Mouse (Mus musculus): Measurements from ENCODE around the gene Zfp64. TPM values are rescaled to one million over a fixed set of nuclear protein-coding genes. Genes with fewer than 3 reads are reported as not detected.

The Zfp64 gene
- total RNA-seq, 2 experiments from 2014 or later = 8.8 to 13.8 TPM

- peak; percentile 52 for ATAC-seq (ENCODE audit: poor library complexity, severe bottlenecking)
Observed at GRCm38 (mm10) chr2:168902634-168903033, 52.8 kb downstream of the Zfp64 start.

GRCm38 (mm10) chr2:168897906-168898305 lies 57.5 kb downstream of the Zfp64 start:
- ATAC-seq (ENCODE audit: poor library complexity, severe bottlenecking) = no peak

- no peak for ATAC-seq (ENCODE audit: poor library complexity, severe bottlenecking)
Observed at GRCm38 (mm10) chr2:168895531-168895930, 59.9 kb downstream of the Zfp64 start.

GRCm38 (mm10) chr2:168894738-168895137 lies 60.6 kb downstream of the Zfp64 start:
- ATAC-seq (ENCODE audit: poor library complexity, severe bottlenecking) = no peak

GRCm38 (mm10) chr2:168892057-168892456 lies 63.3 kb downstream of the Zfp64 start:
- no peak for ATAC-seq (ENCODE audit: poor library complexity, severe bottlenecking)

GRCm38 (mm10) chr2:168884641-168885040 lies 70.7 kb downstream of the Zfp64 start:
- ATAC-seq (ENCODE audit: poor library complexity, severe bottlenecking) = peak; percentile 94

GRCm38 (mm10) chr2:168882997-168883396 lies 72.4 kb downstream of the Zfp64 start:
- peak; percentile 69 for ATAC-seq (ENCODE audit: poor library complexity, severe bottlenecking)

GRCm38 (mm10) chr2:168881927-168882326 lies 73.5 kb downstream of the Zfp64 start:
- no peak for ATAC-seq (ENCODE audit: poor library complexity, severe bottlenecking)

- no peak for ATAC-seq (ENCODE audit: poor library complexity, severe bottlenecking)
Observed at GRCm38 (mm10) chr2:168879573-168879972, 75.8 kb downstream of the Zfp64 start.

- ATAC-seq (ENCODE audit: poor library complexity, severe bottlenecking) = no peak
Observed at GRCm38 (mm10) chr2:168878708-168879107, 76.7 kb downstream of the Zfp64 start.

GRCm38 (mm10) chr2:168878158-168878557 lies 77.2 kb downstream of the Zfp64 start:
- no peak for ATAC-seq (ENCODE audit: poor library complexity, severe bottlenecking)

GRCm38 (mm10) chr2:168876631-168877030 lies 78.8 kb downstream of the Zfp64 start:
- ATAC-seq (ENCODE audit: poor library complexity, severe bottlenecking) = no peak

- ATAC-seq (ENCODE audit: poor library complexity, severe bottlenecking) = no peak
Observed at GRCm38 (mm10) chr2:168874498-168874897, 80.9 kb downstream of the Zfp64 start.

GRCm38 (mm10) chr2:168871767-168872511 lies 83.4 kb downstream of the Zfp64 start:
- ATAC-seq (ENCODE audit: poor library complexity, severe bottlenecking) = no peak

- no peak for ATAC-seq (ENCODE audit: poor library complexity, severe bottlenecking)
Observed at GRCm38 (mm10) chr2:168870480-168870879, 84.9 kb downstream of the Zfp64 start.

GRCm38 (mm10) chr2:168866942-168867341 lies 88.4 kb downstream of the Zfp64 start:
- no peak for ATAC-seq (ENCODE audit: poor library complexity, severe bottlenecking)

- ATAC-seq (ENCODE audit: poor library complexity, severe bottlenecking) = no peak
Observed at GRCm38 (mm10) chr2:168866436-168866835, 89.0 kb downstream of the Zfp64 start.

GRCm38 (mm10) chr2:168864905-168865304 lies 90.5 kb downstream of the Zfp64 start:
- no peak for ATAC-seq (ENCODE audit: poor library complexity, severe bottlenecking)

GRCm38 (mm10) chr2:168862694-168863093 lies 92.7 kb downstream of the Zfp64 start:
- no peak for ATAC-seq (ENCODE audit: poor library complexity, severe bottlenecking)

GRCm38 (mm10) chr2:168860922-168861740 lies 94.3 kb downstream of the Zfp64 start:
- no peak for ATAC-seq (ENCODE audit: poor library complexity, severe bottlenecking)

- ATAC-seq (ENCODE audit: poor library complexity, severe bottlenecking) = no peak
Observed at GRCm38 (mm10) chr2:168860032-168860691, 95.2 kb downstream of the Zfp64 start.

Measured in megakaryocyte, adult 5-6 weeks (primary cell).